17 mouse cellular contexts compared by ENCODE assay signal in genomic region chr7:37647917-37648615, GRCm38 (mm10).
DNase-seq lines count a peak whose midpoint lies in the region; ATAC-seq and TF ChIP-seq lines count a peak whose summit lies in the region.
"Had no signal": no experiment of that assay in that cellular context is flagged by ENCODE, and none has a peak within 500 bp of the region (broad histone marks: within the 10 kb centered on the region; RNA-seq: fewer than 3 reads in every experiment).

No protein-coding gene starts in this region.

- no peaks in the 10 kb centered on the region for H3K9me3 ChIP-seq in hindbrain, embryonic 10.5 days
- no peaks in the 10 kb centered on the region for H3K9me3 ChIP-seq in hindbrain, embryonic 11.5 days (ENCODE audit: control insufficient read depth, low read length)
- no peaks in the 10 kb centered on the region for H3K9me3 ChIP-seq in midbrain, embryonic 14.5 days (ENCODE audit: control insufficient read depth, low read length)
- no peaks in the 10 kb centered on the region for H3K9me3 ChIP-seq in midbrain, embryonic 16.5 days (replicated peaks; ENCODE audit: control insufficient read depth, low read length, poor library complexity, severe bottlenecking)
- H3K9me3 ChIP-seq in forebrain, postnatal 0 days (ENCODE audit: low read length) = 0 out of 2 replicates have a peak, but pooled peaks cover 3% of the 10 kb centered on the region
- H3K9me3 ChIP-seq: limb, embryonic 10.5 days had no signal

- no peak for TF ChIP-seq CTCF in forebrain, postnatal 0 days (IDR thresholded peaks at IDR 0.05; ENCODE audit: low read depth)

- no peaks in the 10 kb centered on the region for H3K27me3 ChIP-seq in hindbrain, embryonic 10.5 days (ENCODE audit: insufficient read depth, poor library complexity, severe bottlenecking)
- no peaks in the 10 kb centered on the region for H3K27me3 ChIP-seq in hindbrain, embryonic 11.5 days (ENCODE audit: control insufficient read depth, insufficient read depth, low read length)
- no peaks in the 10 kb centered on the region for H3K27me3 ChIP-seq in midbrain, embryonic 14.5 days (ENCODE audit: control insufficient read depth, insufficient read depth, low read length)
- no peaks in the 10 kb centered on the region for H3K27me3 ChIP-seq in midbrain, embryonic 16.5 days (ENCODE audit: control insufficient read depth, insufficient read depth, low read depth, low read length)
- no peaks in the 10 kb centered on the region for H3K27me3 ChIP-seq in forebrain, postnatal 0 days (ENCODE audit: insufficient read depth, low read length)
- H3K27me3 ChIP-seq: liver, embryonic 13.5 days had no signal

- peaks cover 21% of the 10 kb centered on the region for H3K4me1 ChIP-seq in hindbrain, embryonic 10.5 days (replicated peaks)
- no peaks in the 10 kb centered on the region; the same call in 1 of the 2 replicates for H3K4me1 ChIP-seq in hindbrain, embryonic 11.5 days (replicated peaks; ENCODE audit: control insufficient read depth, insufficient read depth, low read length)
- H3K4me1 ChIP-seq in midbrain, embryonic 14.5 days (ENCODE audit: control insufficient read depth, insufficient read depth, low read length) = peaks cover 24% of the 10 kb centered on the region; the same call in 1 of the 2 replicates
- H3K4me1 ChIP-seq in midbrain, embryonic 16.5 days (ENCODE audit: control insufficient read depth, insufficient read depth, low read length) = peaks cover 21% of the 10 kb centered on the region
- H3K4me1 ChIP-seq in forebrain, postnatal 0 days (ENCODE audit: insufficient read depth) = peaks cover 6% of the 10 kb centered on the region
- H3K4me1 ChIP-seq: limb, embryonic 10.5 days; liver, embryonic 13.5 days had no signal

- no peak for ATAC-seq in hindbrain, embryonic 11.5 days (ENCODE audit: low FRiP score)
- no peak for ATAC-seq in midbrain, embryonic 14.5 days (ENCODE audit: low FRiP score, low TSS enrichment)
- ATAC-seq in midbrain, embryonic 16.5 days = no peak
- ATAC-seq in forebrain, postnatal 0 days = peak; percentile 76

- DNase-seq in hindbrain, embryonic 10.5 days (ENCODE audit: low spot score) = no peak
- no peak for DNase-seq in hindbrain, embryonic 11.5 days (ENCODE audit: low spot score)
- no peak for DNase-seq in midbrain, embryonic 14.5 days
- peak; percentile 46 for DNase-seq in ZHBTc4 (ENCODE audit: low read depth, low spot score)
- peak; percentile 75 for DNase-seq in forebrain, postnatal 0 days
- no peak for DNase-seq in spleen, postnatal 10 days (ENCODE audit: low spot score in 2 of 2)
- DNase-seq in thymus, postnatal 25 days = no peak
- DNase-seq: cerebellum, adult 9-11 months; embryo, embryonic 11 days; heart, postnatal 36 days; kidney, postnatal 25 days; liver, embryonic 13.5 days; lung, postnatal 10 days; retina, postnatal 1 day; thymus, postnatal 14 days had no signal

- no peak overlapping the region for H3K9ac ChIP-seq in hindbrain, embryonic 11.5 days (ENCODE audit: low read depth, low read length)
- no peak overlapping the region for H3K9ac ChIP-seq in midbrain, embryonic 14.5 days (replicated peaks; ENCODE audit: low read length)
- no peak overlapping the region for H3K9ac ChIP-seq in midbrain, embryonic 16.5 days (ENCODE audit: low read depth, low read length)
- no peak overlapping the region for H3K9ac ChIP-seq in forebrain, postnatal 0 days
- H3K9ac ChIP-seq: liver, embryonic 13.5 days had no signal

- peaks cover 40% of the 10 kb centered on the region for H3K36me3 ChIP-seq in hindbrain, embryonic 10.5 days
- 0 out of 2 replicates have a peak, but pooled peaks cover 2% of the 10 kb centered on the region for H3K36me3 ChIP-seq in hindbrain, embryonic 11.5 days (ENCODE audit: control insufficient read depth, insufficient read depth, low read length)
- H3K36me3 ChIP-seq in midbrain, embryonic 14.5 days (ENCODE audit: control insufficient read depth, insufficient read depth, low read length) = no peaks in the 10 kb centered on the region
- no peaks in the 10 kb centered on the region for H3K36me3 ChIP-seq in midbrain, embryonic 16.5 days (ENCODE audit: control insufficient read depth, insufficient read depth, low read length)
- no peaks in the 10 kb centered on the region for H3K36me3 ChIP-seq in forebrain, postnatal 0 days (ENCODE audit: insufficient read depth)
- H3K36me3 ChIP-seq: limb, embryonic 10.5 days; liver, embryonic 13.5 days had no signal

- H3K27ac ChIP-seq in hindbrain, embryonic 10.5 days = 0 out of 2 replicates have a peak overlapping the region, but pooled peaks have one; percentile 29
- no peak overlapping the region; the same call in 1 of the 2 replicates for H3K27ac ChIP-seq in hindbrain, embryonic 11.5 days (ENCODE audit: low read depth, low read length)
- H3K27ac ChIP-seq in midbrain, embryonic 14.5 days (replicated peaks; ENCODE audit: low read depth, low read length) = 0 out of 2 replicates have a peak overlapping the region, but pooled peaks have one; percentile 37
- no peak overlapping the region for H3K27ac ChIP-seq in midbrain, embryonic 16.5 days (ENCODE audit: low read length)
- H3K27ac ChIP-seq in forebrain, postnatal 0 days (ENCODE audit: low read depth, low read length) = no peak overlapping the region; the same call in 1 of the 2 replicates
- H3K27ac ChIP-seq: limb, embryonic 10.5 days; liver, embryonic 13.5 days had no signal

- H3K4me3 ChIP-seq in hindbrain, embryonic 10.5 days = no peak overlapping the region
- no peak overlapping the region for H3K4me3 ChIP-seq in hindbrain, embryonic 11.5 days (ENCODE audit: low read depth, low read length)
- no peak overlapping the region for H3K4me3 ChIP-seq in midbrain, embryonic 14.5 days (replicated peaks; ENCODE audit: low read depth, low read length)
- no peak overlapping the region for H3K4me3 ChIP-seq in midbrain, embryonic 16.5 days (ENCODE audit: low read depth, low read length)
- H3K4me3 ChIP-seq in forebrain, postnatal 0 days (ENCODE audit: low read depth, low read length) = no peak overlapping the region
- H3K4me3 ChIP-seq: limb, embryonic 10.5 days; liver, embryonic 13.5 days had no signal

- H3K4me2 ChIP-seq in hindbrain, embryonic 11.5 days (replicated peaks; ENCODE audit: low read depth, low read length) = no peak overlapping the region
- no peak overlapping the region for H3K4me2 ChIP-seq in midbrain, embryonic 14.5 days (ENCODE audit: low read length)
- no peak overlapping the region for H3K4me2 ChIP-seq in midbrain, embryonic 16.5 days (ENCODE audit: low read length)
- H3K4me2 ChIP-seq in forebrain, postnatal 0 days (ENCODE audit: low read depth) = no peak overlapping the region
- H3K4me2 ChIP-seq: liver, embryonic 13.5 days had no signal

- WGBS in hindbrain, embryonic 10.5 days = 94% methylated on average over 21 of the region's 21 CpGs
- 89% methylated on average over 21 of the region's 21 CpGs for WGBS in hindbrain, embryonic 11.5 days
- 95% methylated on average over 21 of the region's 21 CpGs for WGBS in midbrain, embryonic 14.5 days
- 92% methylated on average over 21 of the region's 21 CpGs for WGBS in midbrain, embryonic 16.5 days
- WGBS in forebrain, postnatal 0 days = 81% methylated on average over 21 of the region's 21 CpGs

Comparison
In these comparisons a context has a peak if more than half of its experiments do, and no peak if none do; other contexts are left out.
1. H3K27ac ChIP-seq: peak in hindbrain, embryonic 10.5 days (single experiment) and midbrain, embryonic 14.5 days (single experiment); none in hindbrain, embryonic 11.5 days (single experiment), midbrain, embryonic 16.5 days (single experiment) and forebrain, postnatal 0 days (single experiment).
2. DNase-seq: peak in ZHBTc4 (single experiment) and forebrain, postnatal 0 days (single experiment); none in hindbrain, embryonic 10.5 days (single experiment), hindbrain, embryonic 11.5 days (single experiment), midbrain, embryonic 14.5 days (single experiment), spleen, postnatal 10 days (0 of 2) and thymus, postnatal 25 days (single experiment).